Mouse (Mus musculus): ENCODE results near the gene Myl6b. TPM values are rescaled to one million over a fixed set of nuclear protein-coding genes. Genes with fewer than 3 reads are reported as not detected.

Gene Myl6b
- total and polyA plus RNA-seq, 3 experiments: 0.39 to 3.9 (median 2.5) TPM

GRCm38 (mm10) chr10:128518833-128519232 lies 20.3 kb upstream of the Myl6b start (continued):
- TF ChIP-seq SIN3A (IDR thresholded peaks at IDR 0.05; ENCODE audit: low read length) (no peak), EP300 (IDR thresholded peaks at IDR 0.05; ENCODE audit: low read length) (no peak)

GRCm38 (mm10) chr10:128516677-128517076 lies 18.2 kb upstream of the Myl6b start:
- TF ChIP-seq MAX (IDR thresholded peaks at IDR 0.05; ENCODE audit: low read length) (no peak), EP300 (IDR thresholded peaks at IDR 0.05; ENCODE audit: low read length) (no peak)
- DNase-seq (ENCODE audit: extremely low read depth): no peak
- dilution Hi-C loops (cut with MboI; ENCODE audit: extremely low pct_ligation_motif_present, extremely low pct_unique_long_range_greater_than_20kb, low sequenced_read_pairs): no loop called here
- no peak overlapping the region for H3K27ac ChIP-seq (ENCODE audit: insufficient read depth, low read depth)
- no peaks in the 10 kb centered on the region for H3K9me3 ChIP-seq (replicated peaks; ENCODE audit: low read length)
- no peaks in the 10 kb centered on the region for H3K27me3 ChIP-seq (replicated peaks)
- H3K79me2 ChIP-seq (replicated peaks; ENCODE audit: control insufficient read depth, extremely low read depth, insufficient read depth, poor library complexity, severe bottlenecking): no peaks in the 10 kb centered on the region
- H3K9ac ChIP-seq (ENCODE audit: insufficient read depth, low read depth): no peak overlapping the region
- H3K36me3 ChIP-seq (replicated peaks in 1 of 2; ENCODE audit: control insufficient read depth in 1 of 2, insufficient read depth in 1 of 2, low read length in 1 of 2): peaks cover 81 to 89% of the 10 kb centered on the region in 2 experiments
- no peaks in the 10 kb centered on the region for H3K4me1 ChIP-seq (ENCODE audit: control insufficient read depth in 1 of 2, insufficient read depth in 2 of 2)
- no peak overlapping the region for H3K4me2 ChIP-seq (ENCODE audit: insufficient read depth, low read depth, poor library complexity, severe bottlenecking)
- H3K4me3 ChIP-seq (replicated peaks in 1 of 3; ENCODE audit: low read depth in 2 of 3, low read length in 2 of 3, poor library complexity in 1 of 3): no peak overlapping the region
- in situ Hi-C loops (cut with MboI; ENCODE audit: low pct_ligation_motif_present, low pct_unique_long_range_greater_than_20kb, low sequenced_read_pairs): no loop called here

- no peak for TF ChIP-seq NELFE (IDR thresholded peaks at IDR 0.05; ENCODE audit: low read depth, low read length)
- no peak for TF ChIP-seq MYC (IDR thresholded peaks at IDR 0.05; ENCODE audit: low read depth, low read length)
- no peak for TF ChIP-seq CTCF (conservative IDR thresholded peaks at IDR 0.05 in 1 of 2, IDR thresholded peaks at IDR 0.05 in 1 of 2; ENCODE audit: low read depth in 2 of 2, low read length in 2 of 2)
- no peak for TF ChIP-seq CHD1 (IDR thresholded peaks at IDR 0.05; ENCODE audit: low read depth, low read length)
- no peak for TF ChIP-seq EP300 (IDR thresholded peaks at IDR 0.05; ENCODE audit: low read length)
- TF ChIP-seq SIN3A (IDR thresholded peaks at IDR 0.05; ENCODE audit: low read length): no peak
- no peak for TF ChIP-seq IRF4 (IDR thresholded peaks at IDR 0.05; ENCODE audit: low read depth, low read length)
- no peak for TF ChIP-seq MEF2A (IDR thresholded peaks at IDR 0.05; ENCODE audit: borderline replicate concordance, low read depth, low read length)
- no peak for TF ChIP-seq POLR2A (IDR thresholded peaks at IDR 0.05; ENCODE audit: low read depth, low read length)
- no peak for TF ChIP-seq RCOR1 (conservative IDR thresholded peaks at IDR 0.05; ENCODE audit: low read depth, low read length)
- no peak for TF ChIP-seq PAX5 (IDR thresholded peaks at IDR 0.05; ENCODE audit: low read length)
- no peak for TF ChIP-seq BHLHE40 (IDR thresholded peaks at IDR 0.05; ENCODE audit: low read depth, low read length)
- dilution Hi-C loops (cut with MboI; ENCODE audit: extremely low pct_ligation_motif_present, extremely low pct_unique_long_range_greater_than_20kb, low sequenced_read_pairs): no loop called here
Observed at GRCm38 (mm10) chr10:128516029-128516428, 17.5 kb upstream of the Myl6b start.

GRCm38 (mm10) chr10:128515044-128515443 lies 16.6 kb upstream of the Myl6b start:
- no peaks in the 10 kb centered on the region for H3K4me1 ChIP-seq (ENCODE audit: control insufficient read depth in 1 of 2, insufficient read depth in 2 of 2)
- H3K27me3 ChIP-seq (replicated peaks): no peaks in the 10 kb centered on the region
- no peaks in the 10 kb centered on the region for H3K79me2 ChIP-seq (replicated peaks; ENCODE audit: control insufficient read depth, extremely low read depth, insufficient read depth, poor library complexity, severe bottlenecking)
- H3K27ac ChIP-seq (ENCODE audit: insufficient read depth, low read depth): no peak overlapping the region
- H3K4me3 ChIP-seq (replicated peaks in 1 of 3; ENCODE audit: low read depth in 2 of 3, low read length in 2 of 3, poor library complexity in 1 of 3): no peak overlapping the region
- no peak overlapping the region for H3K4me2 ChIP-seq (ENCODE audit: insufficient read depth, low read depth, poor library complexity, severe bottlenecking)
- H3K9ac ChIP-seq (ENCODE audit: insufficient read depth, low read depth): no peak overlapping the region
- dilution Hi-C loops (cut with MboI; ENCODE audit: extremely low pct_ligation_motif_present, extremely low pct_unique_long_range_greater_than_20kb, low sequenced_read_pairs): no loop called here
- no peak for DNase-seq (ENCODE audit: extremely low read depth)
- in situ Hi-C loops (cut with MboI; ENCODE audit: low pct_ligation_motif_present, low pct_unique_long_range_greater_than_20kb, low sequenced_read_pairs): no loop called here
- peaks cover 79 to 87% of the 10 kb centered on the region in 2 experiments for H3K36me3 ChIP-seq (replicated peaks in 1 of 2; ENCODE audit: control insufficient read depth in 1 of 2, insufficient read depth in 1 of 2, low read length in 1 of 2)
- no peaks in the 10 kb centered on the region for H3K9me3 ChIP-seq (replicated peaks; ENCODE audit: low read length)
- TF ChIP-seq KAT2A (IDR thresholded peaks at IDR 0.05; ENCODE audit: insufficient replicate concordance, low read length): no peak
- TF ChIP-seq SMC3 (IDR thresholded peaks at IDR 0.05; ENCODE audit: low read depth, low read length): no peak
- no peak for TF ChIP-seq ETS1 (conservative IDR thresholded peaks at IDR 0.05; ENCODE audit: low read depth, low read length)
- no peak for TF ChIP-seq MYC (IDR thresholded peaks at IDR 0.05; ENCODE audit: low read depth, low read length)
- TF ChIP-seq BHLHE40 (IDR thresholded peaks at IDR 0.05; ENCODE audit: low read depth, low read length): no peak
- TF ChIP-seq CHD2 (IDR thresholded peaks at IDR 0.05; ENCODE audit: low read length): no peak
- no peak for TF ChIP-seq IRF4 (IDR thresholded peaks at IDR 0.05; ENCODE audit: low read depth, low read length)
- TF ChIP-seq JUN (IDR thresholded peaks at IDR 0.05; ENCODE audit: insufficient read depth, low read depth, low read length): no peak
- no peak for TF ChIP-seq EP300 (IDR thresholded peaks at IDR 0.05; ENCODE audit: low read length)
- TF ChIP-seq SIN3A (IDR thresholded peaks at IDR 0.05; ENCODE audit: low read length): no peak
- TF ChIP-seq MAZ (IDR thresholded peaks at IDR 0.05; ENCODE audit: low read depth, low read length): no peak
- no peak for TF ChIP-seq TCF12 (IDR thresholded peaks at IDR 0.05; ENCODE audit: low read depth, low read length)
- no peak for TF ChIP-seq ZC3H11A (IDR thresholded peaks at IDR 0.05; ENCODE audit: low read depth, low read length)
- TF ChIP-seq NRF1 (IDR thresholded peaks at IDR 0.05; ENCODE audit: low read depth, low read length): no peak
- TF ChIP-seq MAFK (IDR thresholded peaks at IDR 0.05; ENCODE audit: insufficient replicate concordance, low read length): no peak
- TF ChIP-seq CTCF (conservative IDR thresholded peaks at IDR 0.05 in 1 of 2, IDR thresholded peaks at IDR 0.05 in 1 of 2; ENCODE audit: low read depth in 2 of 2, low read length in 2 of 2): no peak

More at GRCm38 (mm10) chr10:128516029-128516428, 17.5 kb upstream of the Myl6b start:
- no peaks in the 10 kb centered on the region for H3K79me2 ChIP-seq (replicated peaks; ENCODE audit: control insufficient read depth, extremely low read depth, insufficient read depth, poor library complexity, severe bottlenecking)
- no peak overlapping the region for H3K4me2 ChIP-seq (ENCODE audit: insufficient read depth, low read depth, poor library complexity, severe bottlenecking)
- H3K27me3 ChIP-seq (replicated peaks): no peaks in the 10 kb centered on the region
- H3K4me1 ChIP-seq (ENCODE audit: control insufficient read depth in 1 of 2, insufficient read depth in 2 of 2): no peaks in the 10 kb centered on the region
- no peak for DNase-seq (ENCODE audit: extremely low read depth)
- peaks cover 81 to 89% of the 10 kb centered on the region in 2 experiments for H3K36me3 ChIP-seq (replicated peaks in 1 of 2; ENCODE audit: control insufficient read depth in 1 of 2, insufficient read depth in 1 of 2, low read length in 1 of 2)
- H3K9ac ChIP-seq (ENCODE audit: insufficient read depth, low read depth): no peak overlapping the region
- in situ Hi-C loops (cut with MboI; ENCODE audit: low pct_ligation_motif_present, low pct_unique_long_range_greater_than_20kb, low sequenced_read_pairs): no loop called here
- H3K4me3 ChIP-seq (replicated peaks in 1 of 3; ENCODE audit: low read depth in 2 of 3, low read length in 2 of 3, poor library complexity in 1 of 3): no peak overlapping the region
- H3K27ac ChIP-seq (ENCODE audit: insufficient read depth, low read depth): no peak overlapping the region
- no peaks in the 10 kb centered on the region for H3K9me3 ChIP-seq (replicated peaks; ENCODE audit: low read length)

Measured in CH12.LX (cell line).